Mouse (Mus musculus) ES-E14 (cell line): ENCODE results near the gene Gm10447.

Experiments used
- CHD2 ChIP-seq: IDR thresholded peaks from 2 replicates; pipeline ENCODE4 v1.6.1; 2014; ENCODE audit warnings: mild to moderate bottlenecking, low read depth, low read length, inconsistent platforms
- HCFC1 ChIP-seq: IDR thresholded peaks from 2 replicates; pipeline ENCODE4 v1.6.1; 2012; ENCODE audit warnings: low read length, inconsistent platforms, borderline replicate concordance; ENCODE audit not compliant: insufficient read depth
- MAFK ChIP-seq: IDR thresholded peaks from 2 replicates; pipeline ENCODE4 v1.6.1; 2014; ENCODE audit warnings: mild to moderate bottlenecking, low read depth, low read length, inconsistent platforms; ENCODE audit not compliant: insufficient read depth
- ZC3H11A ChIP-seq: IDR thresholded peaks from 2 replicates; pipeline ENCODE4 v1.6.1; 2012; ENCODE audit warnings: low read depth, mild to moderate bottlenecking, inconsistent platforms, low read length, borderline replicate concordance
- ZNF384 ChIP-seq: IDR thresholded peaks from 2 replicates; pipeline ENCODE4 v1.6.1; 2012; ENCODE audit warnings: low read depth, low read length, inconsistent platforms

DNA sequence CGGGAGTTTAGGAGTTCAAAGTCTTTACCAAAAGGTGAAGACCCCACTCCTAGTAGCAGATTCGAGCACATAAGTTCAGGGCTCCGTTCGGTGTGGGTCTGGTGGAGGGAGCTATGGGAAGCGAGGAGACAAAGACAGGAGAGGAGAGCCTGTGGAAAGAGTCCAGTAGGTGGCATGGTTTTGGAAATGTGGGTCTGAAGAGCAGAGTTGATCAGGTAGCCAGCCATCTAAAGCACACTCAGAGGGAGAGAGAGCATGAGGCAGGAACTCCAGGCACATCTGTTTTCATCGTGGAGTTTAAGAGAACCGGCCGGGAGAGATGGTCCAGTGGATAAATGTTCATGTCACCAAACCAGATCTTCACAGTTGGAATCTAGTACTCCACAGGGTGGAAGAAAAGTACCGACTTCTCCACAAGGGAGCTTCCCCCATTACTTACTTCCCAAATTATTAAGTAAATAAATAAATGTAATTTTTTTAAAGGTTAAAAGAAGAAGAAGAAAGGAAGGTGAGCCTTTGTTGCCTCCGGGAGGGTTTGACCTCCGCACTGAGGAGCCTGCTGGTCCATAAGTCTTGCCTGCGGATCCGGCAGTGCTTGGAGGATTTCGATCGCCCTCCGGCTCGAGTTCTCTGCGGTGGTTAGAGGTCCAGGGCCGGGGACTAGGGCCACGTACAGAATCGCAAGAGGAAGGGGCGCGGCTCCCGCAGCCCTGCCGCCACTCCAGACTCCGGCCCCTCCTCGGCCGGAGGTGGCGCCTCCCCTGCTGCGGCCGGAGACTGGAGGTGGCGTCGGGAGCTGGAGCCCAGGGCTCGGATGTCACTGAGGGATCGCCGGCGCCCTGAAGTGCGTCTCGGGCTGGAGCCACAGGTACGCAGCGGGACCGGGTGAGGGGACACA lies at the start of gene Gm10447, which contains the start of gene Shroom1:
- no peak for TF ChIP-seq HCFC1
- TF ChIP-seq ZC3H11A, result no peak
- TF ChIP-seq ZNF384, result no peak
- TF ChIP-seq CHD2, result no peak
- no peak for TF ChIP-seq MAFK
